Mouse (Mus musculus) bone marrow, adult 2 months (tissue): ENCODE results near the gene 4931428F04Rik.

Experiments
- CTCF ChIP-seq: fragments of 200-500 bp; IDR thresholded peaks from 2 replicates; pipeline ENCODE4 v1.5.1; 2011; ENCODE audit warnings: low read length, control low read depth; ENCODE audit not compliant: control insufficient read depth, insufficient read depth
- POLR2A ChIP-seq: fragments of 200-500 bp; IDR thresholded peaks from 2 replicates; pipeline ENCODE4 v1.6.1; 2011; ENCODE audit warnings: low read depth, mild to moderate bottlenecking, control low read depth, low read length, borderline replicate concordance; ENCODE audit not compliant: control insufficient read depth

DNA sequence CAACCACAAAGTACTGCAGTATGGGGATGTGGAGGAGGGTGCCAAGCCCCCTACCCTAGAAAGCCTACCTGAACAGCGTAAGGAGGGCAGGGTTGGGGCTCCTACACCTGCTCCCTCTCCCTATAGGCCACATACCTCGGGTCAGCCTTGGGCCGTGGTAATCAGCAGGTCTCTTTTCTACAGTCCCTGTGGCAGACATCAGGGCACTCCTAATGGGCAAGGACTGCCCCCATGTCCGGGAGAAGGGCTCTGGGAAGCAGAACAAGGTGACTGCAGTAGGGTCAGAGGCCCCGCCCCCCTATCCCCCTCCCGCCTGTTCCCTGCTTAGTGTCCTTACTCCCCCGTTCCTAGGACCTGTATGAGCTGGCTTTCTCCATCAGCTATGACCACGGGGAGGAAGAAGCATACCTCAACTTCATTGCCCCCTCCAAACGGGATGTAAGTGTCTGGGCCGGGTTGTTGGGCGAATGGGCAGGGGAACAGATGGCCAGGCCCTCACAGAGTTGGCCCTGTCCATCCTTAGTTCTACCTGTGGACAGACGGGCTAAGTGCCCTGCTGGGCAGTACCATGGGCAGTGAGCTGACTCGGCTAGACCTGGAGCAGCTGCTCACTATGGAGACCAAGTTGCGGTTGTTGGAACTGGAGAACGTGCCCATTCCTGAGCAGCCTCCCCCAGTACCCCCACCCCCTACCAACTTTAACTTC is 19.6 kb upstream of the 4931428F04Rik start:
- no peak for TF ChIP-seq POLR2A
- TF ChIP-seq CTCF, result no peak
